Mouse (Mus musculus) ovary, postnatal 10 days (tissue): ENCODE measurements around the gene Nkain4.
A peak's percentile ranks its signal among the peaks of the same experiment; 100 is the strongest.

Source experiments
- DNase-seq: peaks from one replicate; pipeline ENCODE4 v3.0.0; 2022; ENCODE audit warnings: low spot score

The Nkain4 gene

GRCm38 (mm10) chr2:180949947-180950346, 4.6 kb downstream of the Nkain4 start:
- no peak for DNase-seq

GRCm38 (mm10) chr2:180941869-180942268, 12.6 kb downstream of the Nkain4 start:
- no peak for DNase-seq

- no peak for DNase-seq
Measured at GRCm38 (mm10) chr2:180940187-180940586, 14.3 kb downstream of the Nkain4 start.

GRCm38 (mm10) chr2:180932418-180932817, 22.1 kb downstream of the Nkain4 start:
- DNase-seq, result no peak

GRCm38 (mm10) chr2:180928723-180929122, 25.8 kb downstream of the Nkain4 start, which contains the start of gene Birc7:
Birc7 (plus strand) TSS chr2:180929023.
- DNase-seq, result no peak

GRCm38 (mm10) chr2:180925176-180925575, 29.3 kb downstream of the Nkain4 start:
- DNase-seq, result peak; percentile 38

- DNase-seq, result no peak
Measured at GRCm38 (mm10) chr2:180922739-180923138, 31.8 kb downstream of the Nkain4 start.

- peak; percentile 96 for DNase-seq
Measured at GRCm38 (mm10) chr2:180920810-180921400, 33.6 kb downstream of the Nkain4 start, which contains the start of gene Ythdf1. Ythdf1 (minus strand) TSS chr2:180920949.

- no peak for DNase-seq
Measured at GRCm38 (mm10) chr2:180919913-180920809, 34.3 kb downstream of the Nkain4 start.

- no peak for DNase-seq
Measured at GRCm38 (mm10) chr2:180915886-180916433, 38.5 kb downstream of the Nkain4 start.

GRCm38 (mm10) chr2:180910928-180911327, 43.6 kb downstream of the Nkain4 start:
- no peak for DNase-seq

GRCm38 (mm10) chr2:180905556-180906221, 48.8 kb downstream of the Nkain4 start:
- DNase-seq, result no peak

- no peak for DNase-seq
Measured at GRCm38 (mm10) chr2:180904435-180905208, 49.9 kb downstream of the Nkain4 start.

- DNase-seq, result no peak
Measured at GRCm38 (mm10) chr2:180902086-180902485, 52.4 kb downstream of the Nkain4 start.

GRCm38 (mm10) chr2:180897857-180898256, 56.6 kb downstream of the Nkain4 start:
- DNase-seq, result no peak

GRCm38 (mm10) chr2:180896819-180897625, 57.5 kb downstream of the Nkain4 start:
- DNase-seq, result no peak

GRCm38 (mm10) chr2:180895837-180896525, 58.5 kb downstream of the Nkain4 start:
- no peak for DNase-seq

GRCm38 (mm10) chr2:180895321-180895720, 59.2 kb downstream of the Nkain4 start:
- no peak for DNase-seq

- no peak for DNase-seq
Measured at GRCm38 (mm10) chr2:180894734-180895133, 59.8 kb downstream of the Nkain4 start.

GRCm38 (mm10) chr2:180894029-180894623, 60.4 kb downstream of the Nkain4 start:
- DNase-seq, result no peak
